6 mouse cellular contexts compared by ENCODE assay signal in genomic region chr12:114927691-114928090, GRCm38 (mm10).
"Had no signal": no experiment of that assay in that cellular context is flagged by ENCODE, and none has a peak within 500 bp of the region (broad histone marks: within the 10 kb centered on the region; RNA-seq: fewer than 3 reads in every experiment).

No protein-coding gene starts in this region.

- ATAC-seq: intestine, embryonic 15.5 days; liver, embryonic 12.5 days; midbrain, embryonic 13.5 days had no signal

- DNase-seq: kidney, adult 18-20 months; kidney, postnatal 14 days; right cerebral cortex, postnatal 4 days had no signal
